Mouse (Mus musculus) brain, embryonic 14.5 days (tissue): Measurements from ENCODE around the gene Prex1.

ENCODE experiments used
- CTCF ChIP-seq: fragments of 200-500 bp; IDR thresholded peaks from 2 replicates; pipeline ENCODE4 v1.5.1; 2012; ENCODE audit warnings: inconsistent platforms, mild to moderate bottlenecking, moderate library complexity, borderline replicate concordance; ENCODE audit not compliant: insufficient read depth, insufficient read length; ENCODE audit errors: extremely low read depth
- POLR2A ChIP-seq: fragments of 200-500 bp; IDR thresholded peaks from 2 replicates; pipeline ENCODE4 v1.6.1; 2012; ENCODE audit warnings: mild to moderate bottlenecking, inconsistent platforms, borderline replicate concordance; ENCODE audit not compliant: poor library complexity, insufficient read depth, insufficient read length, severe bottlenecking; ENCODE audit errors: extremely low read depth

GRCm38 (mm10) chr2:166712801-166713689 is 587 bp downstream of the Prex1 start:
- TF ChIP-seq CTCF = no peak
- TF ChIP-seq POLR2A = no peak
